Mouse (Mus musculus): ENCODE data around the gene Tshr. TPM values are rescaled to one million over a fixed set of nuclear protein-coding genes. Genes with fewer than 3 reads are reported as not detected.

Tshr gene
- polyA plus RNA-seq, 1 experiment from 2014 or later, result 0.98 TPM

DNA sequence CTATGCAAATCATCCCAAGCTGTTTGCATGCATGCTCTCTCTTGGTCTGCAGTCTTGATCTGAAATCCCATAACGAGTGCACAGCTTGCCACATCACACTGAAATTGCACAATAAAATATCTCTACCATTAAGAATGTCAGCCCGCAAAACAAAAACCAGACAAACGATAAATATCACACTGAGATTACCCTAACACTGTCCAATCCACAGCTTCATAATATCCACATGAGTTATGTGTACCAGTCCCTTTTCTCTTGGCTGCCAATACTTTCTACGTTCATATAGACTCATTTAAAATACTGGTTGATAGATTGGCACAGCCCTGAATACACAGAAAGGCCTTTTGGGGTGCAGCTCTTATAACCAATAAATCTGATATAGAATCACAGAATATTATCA lies 102.0 kb downstream of the Tshr start:
- WGBS, result 84% methylated on average over 4 of the region's 4 CpGs
- Histone ChIP-seq H3K4me2 (ENCODE audit: low read length) (no peak overlapping the region), H3K4me1 (ENCODE audit: control insufficient read depth, insufficient read depth, low read length) (no peaks in the 10 kb centered on the region), H3K9ac (ENCODE audit: low read length) (no peak overlapping the region), H3K9me3 (replicated peaks; ENCODE audit: control insufficient read depth, low read length) (no peaks in the 10 kb centered on the region), H3K36me3 (ENCODE audit: control insufficient read depth, insufficient read depth, low read length) (no peaks in the 10 kb centered on the region), H3K27ac (ENCODE audit: low read depth, low read length) (no peak overlapping the region), H3K27me3 (replicated peaks; ENCODE audit: control insufficient read depth, insufficient read depth, low read length) (no peaks in the 10 kb centered on the region), H3K4me3 (ENCODE audit: low read depth, low read length) (no peak overlapping the region)
- ATAC-seq (no peak), DNase-seq (ENCODE audit: low spot score) (no peak)

DNA sequence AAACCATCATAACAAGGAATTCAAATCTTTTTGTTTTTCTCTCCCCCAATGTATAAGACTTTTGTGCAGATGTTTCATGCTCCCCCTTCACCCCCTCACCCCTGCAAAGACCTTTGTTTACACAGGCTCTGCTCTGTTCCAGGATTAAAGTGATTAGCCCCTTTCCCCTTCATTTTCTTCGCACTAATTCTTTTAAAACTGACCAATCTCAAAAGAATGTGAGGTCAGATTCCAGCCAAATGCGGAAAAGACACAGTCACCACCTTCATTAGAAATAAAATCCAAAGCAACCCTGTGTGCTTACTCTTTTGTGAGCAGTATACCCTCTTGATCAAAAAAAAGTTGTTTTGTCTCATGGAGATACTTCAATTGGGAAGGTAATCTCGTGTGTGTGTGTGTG lies 104.0 kb downstream of the Tshr start:
- no peak for DNase-seq (ENCODE audit: low spot score)
- H3K9me3 ChIP-seq (replicated peaks; ENCODE audit: control insufficient read depth, low read length), result no peaks in the 10 kb centered on the region
- no peak overlapping the region for H3K27ac ChIP-seq (ENCODE audit: low read depth, low read length)
- no peak for ATAC-seq
- H3K4me3 ChIP-seq (ENCODE audit: low read depth, low read length), result no peak overlapping the region
- no peak overlapping the region for H3K4me2 ChIP-seq (ENCODE audit: low read length)
- no peaks in the 10 kb centered on the region for H3K4me1 ChIP-seq (ENCODE audit: control insufficient read depth, insufficient read depth, low read length)
- no peak overlapping the region for H3K9ac ChIP-seq (ENCODE audit: low read length)
- no peaks in the 10 kb centered on the region for H3K27me3 ChIP-seq (replicated peaks; ENCODE audit: control insufficient read depth, insufficient read depth, low read length)
- 9% methylated on average over 3 of the region's 3 CpGs for WGBS
- H3K36me3 ChIP-seq (ENCODE audit: control insufficient read depth, insufficient read depth, low read length), result no peaks in the 10 kb centered on the region

DNA sequence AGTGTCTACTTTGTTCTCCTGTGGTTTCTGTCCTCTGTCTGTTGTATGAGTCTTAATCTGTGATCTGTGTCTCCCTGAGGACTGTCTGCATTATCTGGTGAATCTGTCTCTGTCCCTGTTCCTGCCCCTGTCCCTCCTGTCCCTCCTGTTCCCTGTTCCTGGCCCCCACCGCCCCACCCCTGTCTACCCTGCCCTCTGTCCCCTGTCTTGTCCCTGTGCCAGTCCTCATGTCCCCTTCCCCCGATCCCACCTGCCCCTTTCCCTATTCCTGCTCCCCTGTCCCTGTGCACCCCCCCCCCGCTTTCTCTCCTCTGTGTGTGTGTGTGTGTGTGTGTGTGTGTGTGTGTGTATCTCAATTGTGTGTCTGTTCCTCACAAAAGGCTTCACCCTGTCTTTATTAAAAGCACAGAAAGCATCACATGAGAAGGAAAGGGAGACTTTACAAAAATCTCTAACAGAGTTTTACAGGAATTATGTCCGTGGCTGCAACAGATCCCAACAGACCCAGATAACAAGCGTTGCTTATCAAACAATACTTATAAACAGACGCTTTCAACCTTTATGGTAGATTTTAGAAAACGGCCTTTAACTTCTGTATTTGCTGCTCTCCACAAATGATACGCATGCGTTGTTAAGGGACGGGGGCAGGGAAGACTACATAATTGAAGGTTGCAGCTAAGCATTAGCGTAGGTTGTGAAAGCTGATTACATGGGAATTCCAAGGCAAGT lies 111.3 kb downstream of the Tshr start:
- Histone ChIP-seq H3K4me1 (ENCODE audit: control insufficient read depth, insufficient read depth, low read length) (peaks cover 12% of the 10 kb centered on the region; the same call in 1 of the 2 replicates), H3K9ac (ENCODE audit: low read length) (no peak overlapping the region; the same call in 1 of the 2 replicates), H3K27ac (ENCODE audit: low read depth, low read length) (0 out of 2 replicates have a peak overlapping the region, but pooled peaks have one; percentile 39), H3K4me3 (ENCODE audit: low read depth, low read length) (no peak overlapping the region), H3K27me3 (replicated peaks; ENCODE audit: control insufficient read depth, insufficient read depth, low read length) (no peaks in the 10 kb centered on the region), H3K36me3 (ENCODE audit: control insufficient read depth, insufficient read depth, low read length) (no peaks in the 10 kb centered on the region), H3K4me2 (ENCODE audit: low read length) (peak overlapping the region; percentile 16; the same call in 1 of the 2 replicates), H3K9me3 (replicated peaks; ENCODE audit: control insufficient read depth, low read length) (no peaks in the 10 kb centered on the region)
- ATAC-seq, result peak; percentile 46
- WGBS, result 26% methylated on average over 10 of the region's 11 CpGs
- DNase-seq (ENCODE audit: low spot score), result peak; percentile 39

- H3K4me1 ChIP-seq (ENCODE audit: control insufficient read depth, insufficient read depth, low read length), result peaks cover 12% of the 10 kb centered on the region; the same call in 1 of the 2 replicates
- no peak overlapping the region for H3K4me3 ChIP-seq (ENCODE audit: low read depth, low read length)
- peak overlapping the region; percentile 16; the same call in 1 of the 2 replicates for H3K4me2 ChIP-seq (ENCODE audit: low read length)
- no peak overlapping the region for H3K27ac ChIP-seq (ENCODE audit: low read depth, low read length)
- 0 out of 2 replicates have a peak, but pooled peaks have one; percentile 4 for ATAC-seq
- no peaks in the 10 kb centered on the region for H3K36me3 ChIP-seq (ENCODE audit: control insufficient read depth, insufficient read depth, low read length)
- 23% methylated on average over 3 of the region's 3 CpGs for WGBS
- H3K27me3 ChIP-seq (replicated peaks; ENCODE audit: control insufficient read depth, insufficient read depth, low read length), result no peaks in the 10 kb centered on the region
- H3K9me3 ChIP-seq (replicated peaks; ENCODE audit: control insufficient read depth, low read length), result no peaks in the 10 kb centered on the region
- H3K9ac ChIP-seq (ENCODE audit: low read length), result no peak overlapping the region; the same call in 1 of the 2 replicates
- DNase-seq (ENCODE audit: low spot score), result no peak
Observed at GRCm38 (mm10) chr12:91496226-91496558, 111.8 kb downstream of the Tshr start.

DNA sequence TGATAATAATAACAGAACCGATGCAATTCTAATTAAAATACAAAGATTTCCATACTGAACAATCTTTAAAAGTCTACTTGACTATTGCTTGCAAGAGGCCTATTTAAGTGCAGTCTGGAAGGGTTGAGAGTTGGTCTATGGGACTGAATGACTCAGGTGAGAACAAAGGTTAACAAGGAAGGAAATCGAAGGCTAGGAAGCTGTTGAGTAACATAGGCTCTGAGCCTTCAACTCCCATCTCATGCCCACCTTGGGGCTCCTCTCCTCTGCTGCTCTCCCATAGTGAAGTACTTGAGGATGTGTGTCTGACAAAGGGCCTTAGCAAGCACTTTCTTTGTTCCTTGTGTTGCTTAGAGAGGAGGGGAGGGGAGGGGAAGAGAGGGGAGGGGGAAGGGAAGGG lies 116.1 kb downstream of the Tshr start:
- DNase-seq (ENCODE audit: low spot score) (no peak), ATAC-seq (no peak)
- Histone ChIP-seq H3K9ac (ENCODE audit: low read length) (no peak overlapping the region), H3K9me3 (replicated peaks; ENCODE audit: control insufficient read depth, low read length) (no peaks in the 10 kb centered on the region), H3K27me3 (replicated peaks; ENCODE audit: control insufficient read depth, insufficient read depth, low read length) (no peaks in the 10 kb centered on the region), H3K4me3 (ENCODE audit: low read depth, low read length) (no peak overlapping the region), H3K36me3 (ENCODE audit: control insufficient read depth, insufficient read depth, low read length) (no peaks in the 10 kb centered on the region), H3K4me1 (ENCODE audit: control insufficient read depth, insufficient read depth, low read length) (peaks cover 11% of the 10 kb centered on the region; the same call in 1 of the 2 replicates), H3K4me2 (ENCODE audit: low read length) (no peak overlapping the region), H3K27ac (ENCODE audit: low read depth, low read length) (no peak overlapping the region)
- 97% methylated on average over 2 of the region's 2 CpGs for WGBS

GRCm38 (mm10) chr12:91511766-91512165 lies 127.4 kb downstream of the Tshr start:
- ATAC-seq, result peak; percentile 63; the same call in 1 of the 2 replicates
- no peaks in the 10 kb centered on the region for H3K9me3 ChIP-seq (replicated peaks; ENCODE audit: control insufficient read depth, low read length)
- no peak overlapping the region for H3K9ac ChIP-seq (ENCODE audit: low read length)
- H3K36me3 ChIP-seq (ENCODE audit: control insufficient read depth, insufficient read depth, low read length), result no peaks in the 10 kb centered on the region
- H3K4me1 ChIP-seq (ENCODE audit: control insufficient read depth, insufficient read depth, low read length), result peaks cover 4% of the 10 kb centered on the region; the same call in 1 of the 2 replicates
- H3K27ac ChIP-seq (ENCODE audit: low read depth, low read length), result no peak overlapping the region
- no peak overlapping the region for H3K4me3 ChIP-seq (ENCODE audit: low read depth, low read length)
- H3K27me3 ChIP-seq (replicated peaks; ENCODE audit: control insufficient read depth, insufficient read depth, low read length), result no peaks in the 10 kb centered on the region
- DNase-seq (ENCODE audit: low spot score), result peak; percentile 36
- WGBS, result 43% methylated on average over 3 of the region's 3 CpGs
- H3K4me2 ChIP-seq (ENCODE audit: low read length), result no peak overlapping the region

DNA sequence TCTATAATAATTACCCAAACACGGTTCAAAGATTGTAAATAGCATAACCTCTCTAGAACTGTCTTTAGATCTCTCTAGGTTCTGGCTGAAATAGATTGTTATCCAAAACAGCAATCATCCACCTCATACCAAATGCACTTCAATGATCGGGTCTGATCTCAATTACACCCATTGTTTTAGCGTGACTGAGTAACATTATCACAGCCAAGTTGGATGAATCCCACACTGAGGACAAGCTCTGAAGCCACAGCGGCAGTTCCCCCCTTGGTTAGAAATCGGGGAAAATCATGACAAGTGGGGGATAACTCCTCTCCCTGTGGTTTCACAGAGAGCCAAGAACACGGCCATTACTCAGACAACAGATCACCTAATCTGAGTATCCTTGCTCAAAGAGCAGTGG lies 129.6 kb downstream of the Tshr start:
- DNase-seq (ENCODE audit: low spot score) (no peak), ATAC-seq (no peak)
- H3K4me1 ChIP-seq (ENCODE audit: control insufficient read depth, insufficient read depth, low read length), result peaks cover 4% of the 10 kb centered on the region; the same call in 1 of the 2 replicates
- no peak overlapping the region for H3K4me2 ChIP-seq (ENCODE audit: low read length)
- WGBS, result 67% methylated on average over 6 of the region's 6 CpGs
- H3K27ac ChIP-seq (ENCODE audit: low read depth, low read length), result no peak overlapping the region
- H3K9ac ChIP-seq (ENCODE audit: low read length), result no peak overlapping the region
- no peaks in the 10 kb centered on the region for H3K9me3 ChIP-seq (replicated peaks; ENCODE audit: control insufficient read depth, low read length)
- H3K36me3 ChIP-seq (ENCODE audit: control insufficient read depth, insufficient read depth, low read length), result no peaks in the 10 kb centered on the region
- H3K4me3 ChIP-seq (ENCODE audit: low read depth, low read length), result no peak overlapping the region
- no peaks in the 10 kb centered on the region for H3K27me3 ChIP-seq (replicated peaks; ENCODE audit: control insufficient read depth, insufficient read depth, low read length)

- Histone ChIP-seq H3K36me3 (ENCODE audit: control insufficient read depth, insufficient read depth, low read length) (no peaks in the 10 kb centered on the region), H3K27me3 (replicated peaks; ENCODE audit: control insufficient read depth, insufficient read depth, low read length) (no peaks in the 10 kb centered on the region), H3K9me3 (replicated peaks; ENCODE audit: control insufficient read depth, low read length) (no peaks in the 10 kb centered on the region), H3K4me1 (ENCODE audit: control insufficient read depth, insufficient read depth, low read length) (no peaks in the 10 kb centered on the region; the same call in 1 of the 2 replicates), H3K9ac (ENCODE audit: low read length) (no peak overlapping the region), H3K4me2 (ENCODE audit: low read length) (no peak overlapping the region), H3K4me3 (ENCODE audit: low read depth, low read length) (no peak overlapping the region), H3K27ac (ENCODE audit: low read depth, low read length) (no peak overlapping the region)
- WGBS, result 17% methylated on average over 3 of the region's 3 CpGs
- ATAC-seq, result no peak
- DNase-seq (ENCODE audit: low spot score), result no peak
Observed at GRCm38 (mm10) chr12:91517808-91518207, 133.4 kb downstream of the Tshr start.

- Histone ChIP-seq H3K9me3 (replicated peaks; ENCODE audit: control insufficient read depth, low read length) (no peaks in the 10 kb centered on the region), H3K4me1 (ENCODE audit: control insufficient read depth, insufficient read depth, low read length) (no peaks in the 10 kb centered on the region), H3K27ac (ENCODE audit: low read depth, low read length) (no peak overlapping the region), H3K4me3 (ENCODE audit: low read depth, low read length) (no peak overlapping the region), H3K36me3 (ENCODE audit: control insufficient read depth, insufficient read depth, low read length) (no peaks in the 10 kb centered on the region), H3K9ac (ENCODE audit: low read length) (no peak overlapping the region), H3K27me3 (replicated peaks; ENCODE audit: control insufficient read depth, insufficient read depth, low read length) (no peaks in the 10 kb centered on the region), H3K4me2 (ENCODE audit: low read length) (no peak overlapping the region)
- DNase-seq (ENCODE audit: low spot score) (no peak), ATAC-seq (no peak)
- WGBS, result 83% methylated on average over 3 of the region's 3 CpGs
Observed at GRCm38 (mm10) chr12:91523626-91524025, 139.3 kb downstream of the Tshr start.
